Mouse (Mus musculus): ENCODE results near the gene Tcf7l1. TPM values are rescaled to one million over a fixed set of nuclear protein-coding genes. Genes with fewer than 3 reads are reported as not detected.

Gene Tcf7l1
- total RNA-seq, 2 experiments from 2014 or later = 4.9 to 7.5 TPM

DNA sequence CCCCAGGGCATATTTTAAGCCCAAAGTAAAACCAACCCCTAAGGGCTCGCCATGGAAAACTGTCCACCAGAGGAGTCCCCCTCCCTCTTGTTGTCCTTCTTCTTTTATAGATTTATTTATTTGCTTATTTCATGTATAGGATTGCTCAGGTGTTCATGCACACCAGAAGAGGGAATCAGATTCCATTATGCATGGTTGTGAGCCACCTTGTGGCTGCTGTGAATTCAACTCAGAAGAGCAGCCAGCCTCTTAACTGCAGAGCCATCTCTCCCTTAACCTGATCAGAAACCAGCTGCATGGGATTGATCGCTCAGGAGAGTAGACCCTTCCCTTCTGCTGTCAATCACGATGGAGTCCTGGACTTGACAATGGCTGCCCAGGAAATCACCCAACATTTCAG lies 152.1 kb downstream of the Tcf7l1 start:
- peak overlapping the region; percentile 50; the same call in 1 of the 2 replicates for H3K27ac ChIP-seq
- no peak for DNase-seq
- TF ChIP-seq CTCF (IDR thresholded peaks at IDR 0.05) = peak; percentile 19; the same call in 1 of the 2 replicates
- no peak overlapping the region for H3K4me3 ChIP-seq
- intact Hi-C loops (cut with DNase I) = loop anchor here (1.0 to 2.0 kb wide), 3 partner anchors 22 to 194 kb away; partner anchors contain the start of gene Tcf7l1

DNA sequence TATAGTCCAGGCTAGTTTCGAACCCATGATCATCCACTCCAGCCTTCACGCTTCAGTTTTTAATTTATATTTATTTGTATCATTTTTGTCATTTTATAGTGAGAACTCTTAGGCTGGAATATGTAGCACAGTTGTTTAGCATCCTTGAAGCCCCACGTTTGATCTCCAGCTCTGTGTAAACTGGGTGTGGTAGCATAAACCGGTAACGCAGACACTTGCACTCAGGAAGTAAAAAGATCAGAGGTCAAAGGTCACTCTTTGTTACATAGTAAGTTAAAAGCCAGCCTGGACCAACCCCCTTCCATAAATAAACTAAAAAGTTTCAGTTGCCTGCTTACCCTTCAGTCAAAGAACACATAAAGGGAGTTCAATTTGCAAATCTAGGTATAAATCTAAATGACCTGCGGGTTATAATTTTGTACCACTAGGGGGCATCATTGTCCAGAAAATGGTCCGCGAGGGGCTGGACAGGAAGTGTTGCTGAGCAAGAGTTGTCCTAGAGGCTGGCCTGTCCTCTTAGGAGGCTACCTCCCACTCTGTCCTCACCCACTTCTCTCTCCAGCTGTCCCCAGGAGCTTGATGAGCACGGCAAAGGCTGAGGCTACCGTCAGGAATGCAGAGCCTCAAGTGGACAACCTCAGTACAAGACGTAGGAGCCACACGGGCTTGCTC lies 153.2 kb downstream of the Tcf7l1 start:
- Histone ChIP-seq H3K4me3 (peak overlapping the region; percentile 43), H3K27ac (peak overlapping the region; percentile 50; the same call in 1 of the 2 replicates)
- DNase-seq = peak; percentile 61
- peak; percentile 88 for TF ChIP-seq CTCF (IDR thresholded peaks at IDR 0.05)
- intact Hi-C loops (cut with DNase I) = loop anchor here (1.0 to 2.0 kb wide), 3 partner anchors 23 to 195 kb away; partner anchors contain the start of gene Tcf7l1

DNA sequence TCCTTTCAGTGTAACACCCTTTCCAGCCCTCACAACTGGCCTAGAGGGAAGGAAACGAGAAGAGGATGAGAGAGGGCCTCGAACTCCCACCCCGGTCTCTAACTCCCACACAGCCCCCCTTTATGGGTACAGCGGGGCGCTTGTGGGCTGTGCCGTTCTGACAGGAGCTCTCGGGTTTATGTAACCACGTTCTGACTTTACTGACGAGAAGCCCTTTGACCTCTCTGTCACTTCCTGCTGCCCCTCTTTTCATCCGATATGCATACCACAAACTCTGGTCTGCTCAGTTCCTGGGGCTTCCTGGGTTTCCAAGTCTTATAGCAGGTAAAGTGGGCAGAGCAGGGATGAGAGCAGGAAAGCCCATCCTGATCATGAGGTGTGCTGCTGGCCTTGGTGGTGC lies 154.7 kb downstream of the Tcf7l1 start:
- Histone ChIP-seq H3K27ac (no peak overlapping the region), H3K4me3 (no peak overlapping the region)
- no peak for TF ChIP-seq CTCF (IDR thresholded peaks at IDR 0.05)
- no peak for DNase-seq
- intact Hi-C loops (cut with DNase I) = no loop called here

DNA sequence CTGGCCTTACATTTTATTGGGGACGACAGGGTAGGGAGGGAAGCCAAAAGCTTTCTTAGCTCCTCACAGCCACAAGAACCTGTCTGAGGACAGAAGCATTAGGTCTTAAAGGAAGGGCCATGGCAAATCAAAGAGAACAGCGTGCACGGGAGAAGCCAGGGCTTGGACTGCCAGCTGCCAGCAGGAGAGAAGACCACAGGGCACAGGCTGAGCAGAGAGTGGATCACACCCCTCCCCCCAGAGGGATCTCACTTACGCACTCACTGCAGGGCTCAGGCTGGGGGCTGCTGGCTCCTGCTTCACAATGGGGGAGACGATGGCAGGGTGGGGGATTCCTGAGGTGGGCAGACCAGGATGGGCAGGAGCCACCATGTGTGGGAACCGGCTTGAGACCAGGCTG lies 157.4 kb downstream of the Tcf7l1 start:
- intact Hi-C loops (cut with DNase I) = no loop called here
- TF ChIP-seq CTCF (IDR thresholded peaks at IDR 0.05) = no peak
- Histone ChIP-seq H3K4me3 (no peak overlapping the region), H3K27ac (no peak overlapping the region)
- no peak for DNase-seq

DNA sequence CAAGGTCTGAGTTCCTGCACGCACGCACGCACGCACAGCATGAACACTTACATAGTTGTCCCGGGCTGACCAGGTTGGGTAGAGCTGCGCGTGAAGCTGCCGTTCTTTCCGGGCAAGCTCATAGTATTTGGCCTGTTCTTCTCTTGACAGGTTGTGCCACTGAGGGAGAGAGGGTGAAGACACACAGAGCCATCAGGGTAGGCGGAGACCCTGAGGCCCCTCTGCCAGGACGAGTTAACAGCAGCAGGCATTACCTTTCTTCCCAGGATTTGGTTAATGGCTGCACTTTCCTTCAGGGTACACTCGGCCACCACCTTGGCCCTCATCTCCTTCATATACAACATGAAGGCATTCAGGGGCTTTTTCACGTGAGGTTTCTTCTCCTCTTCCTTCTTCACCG lies 158.1 kb downstream of the Tcf7l1 start:
- no peak for DNase-seq
- intact Hi-C loops (cut with DNase I) = no loop called here
- Histone ChIP-seq H3K4me3 (no peak overlapping the region), H3K27ac (no peak overlapping the region)
- no peak for TF ChIP-seq CTCF (IDR thresholded peaks at IDR 0.05)

DNA sequence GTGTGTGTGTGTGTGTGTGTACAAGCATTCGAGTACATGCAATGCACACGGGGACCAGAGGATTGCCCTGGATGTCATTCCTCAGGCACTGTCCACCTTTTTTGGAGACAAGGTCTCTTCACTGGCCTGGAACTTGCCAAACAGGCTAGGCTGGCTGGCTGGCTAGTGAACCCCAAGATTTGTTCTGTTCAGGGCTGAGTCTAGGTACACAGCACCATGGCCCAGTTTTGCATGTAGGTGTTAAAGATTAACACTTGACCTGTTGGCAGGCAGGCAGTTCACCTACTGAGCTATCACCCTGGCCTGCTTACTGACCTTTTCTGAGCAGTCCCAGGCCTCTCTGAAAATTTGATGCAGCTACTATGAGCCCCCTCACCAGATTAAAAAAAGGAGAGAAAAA lies 158.7 kb downstream of the Tcf7l1 start:
- intact Hi-C loops (cut with DNase I) = no loop called here
- DNase-seq = no peak
- Histone ChIP-seq H3K4me3 (no peak overlapping the region), H3K27ac (no peak overlapping the region)
- TF ChIP-seq CTCF (IDR thresholded peaks at IDR 0.05) = no peak

DNA sequence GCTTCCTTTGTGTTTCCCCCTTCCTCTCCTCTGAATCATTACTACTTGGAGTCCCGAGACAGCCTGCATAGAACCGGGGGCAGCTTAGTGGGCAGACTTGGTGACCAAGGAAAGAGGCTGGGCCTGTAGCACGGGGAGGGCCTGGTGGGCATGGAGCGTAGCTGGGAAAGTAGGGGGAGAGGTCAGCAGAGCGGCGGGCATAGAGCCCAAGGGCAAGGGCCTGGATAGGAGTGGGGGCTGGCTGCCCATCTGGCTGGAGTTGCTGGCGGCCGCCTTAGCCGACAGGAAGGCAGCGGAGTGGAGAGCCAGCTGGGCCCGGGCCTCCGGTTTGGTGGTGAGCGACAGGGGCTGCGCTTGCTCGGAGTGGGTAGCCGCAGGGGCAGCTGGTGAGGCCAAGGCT lies 161.8 kb downstream of the Tcf7l1 start:
- TF ChIP-seq CTCF (IDR thresholded peaks at IDR 0.05) = no peak
- DNase-seq = peak; percentile 57
- Histone ChIP-seq H3K27ac (peak overlapping the region; percentile 20; the same call in 1 of the 2 replicates), H3K4me3 (no peak overlapping the region)
- intact Hi-C loops (cut with DNase I) = no loop called here

DNA sequence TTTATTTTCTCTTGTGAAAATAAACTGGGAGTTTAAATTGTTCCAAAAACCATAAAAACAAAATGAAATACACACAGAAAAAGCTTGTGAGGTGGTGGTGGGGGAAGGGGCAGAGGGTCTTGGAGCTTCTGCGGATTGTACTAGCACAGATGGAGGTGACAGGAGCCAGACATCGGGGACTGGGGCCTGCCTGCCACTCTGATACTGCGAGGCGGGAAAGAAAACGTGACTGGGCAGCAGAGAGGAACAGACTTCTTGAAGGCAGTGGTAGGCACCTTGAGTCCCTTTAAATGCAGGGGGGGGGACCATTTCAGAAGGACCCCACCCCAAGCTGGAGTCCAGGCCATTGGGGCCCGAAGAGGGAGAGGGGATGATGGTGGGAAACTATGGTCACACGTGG lies 162.7 kb downstream of the Tcf7l1 start:
- no peak for DNase-seq
- intact Hi-C loops (cut with DNase I) = no loop called here
- no peak for TF ChIP-seq CTCF (IDR thresholded peaks at IDR 0.05)
- Histone ChIP-seq H3K27ac (no peak overlapping the region), H3K4me3 (no peak overlapping the region)

DNA sequence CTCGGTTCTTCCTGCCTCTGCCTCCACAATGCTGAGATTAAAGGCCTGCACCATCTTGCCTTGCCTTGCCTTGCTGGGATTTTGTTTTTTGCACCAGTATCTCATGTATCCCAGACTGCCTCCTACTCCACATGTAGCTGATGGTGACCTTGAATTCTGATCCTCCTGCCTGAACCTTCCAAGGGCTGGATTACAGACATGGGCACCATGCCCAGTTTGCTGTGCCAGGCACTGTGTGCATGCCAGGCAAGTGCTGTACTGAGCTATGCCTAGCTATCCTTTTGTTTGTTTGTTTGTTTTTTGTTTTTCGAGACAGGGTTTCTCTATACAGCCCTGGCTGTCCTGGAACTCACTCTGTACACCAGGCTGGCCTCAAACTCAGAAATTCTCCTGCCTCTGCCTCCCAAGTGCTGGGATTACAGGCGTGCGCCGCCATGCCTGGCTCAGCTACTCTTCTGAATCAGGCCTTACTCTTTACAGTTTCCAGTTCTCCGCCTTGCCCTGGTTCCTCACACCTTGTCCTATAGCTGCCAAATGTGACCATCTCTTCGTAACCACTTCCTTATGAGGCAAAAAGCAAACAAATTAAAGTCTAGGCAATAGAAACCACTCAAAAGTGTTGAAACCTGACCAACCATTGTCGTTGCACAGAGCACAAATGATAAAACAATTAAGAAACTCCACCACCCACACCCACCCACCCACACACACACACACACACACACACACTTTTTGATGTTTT lies 165.2 kb downstream of the Tcf7l1 start:
- peak; percentile 84 for DNase-seq
- no peak for TF ChIP-seq CTCF (IDR thresholded peaks at IDR 0.05)
- intact Hi-C loops (cut with DNase I) = no loop called here
- Histone ChIP-seq H3K27ac (peak overlapping the region; percentile 63), H3K4me3 (no peak overlapping the region)

DNA sequence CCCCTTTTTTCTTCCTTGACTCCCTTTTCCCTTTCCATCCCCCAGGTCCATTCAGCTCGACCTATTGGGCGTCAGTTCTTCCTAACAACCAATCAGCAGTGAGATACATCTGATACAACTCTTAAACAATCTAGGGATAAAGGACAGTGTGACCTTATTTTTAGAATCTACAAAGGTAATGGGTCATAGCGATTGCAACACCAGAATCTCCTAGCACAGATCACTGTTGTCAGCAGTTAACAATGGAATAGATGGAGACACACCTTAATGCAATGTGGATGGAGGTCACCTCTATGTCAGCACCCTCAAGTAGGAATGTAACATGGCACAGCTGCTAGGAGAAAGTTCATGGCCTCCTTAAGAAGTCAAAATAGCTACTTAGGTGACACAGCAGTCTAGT lies 166.1 kb downstream of the Tcf7l1 start:
- intact Hi-C loops (cut with DNase I) = no loop called here
- Histone ChIP-seq H3K4me3 (no peak overlapping the region), H3K27ac (peak overlapping the region; percentile 63; the same call in 1 of the 2 replicates)
- TF ChIP-seq CTCF (IDR thresholded peaks at IDR 0.05) = no peak
- DNase-seq = no peak

DNA sequence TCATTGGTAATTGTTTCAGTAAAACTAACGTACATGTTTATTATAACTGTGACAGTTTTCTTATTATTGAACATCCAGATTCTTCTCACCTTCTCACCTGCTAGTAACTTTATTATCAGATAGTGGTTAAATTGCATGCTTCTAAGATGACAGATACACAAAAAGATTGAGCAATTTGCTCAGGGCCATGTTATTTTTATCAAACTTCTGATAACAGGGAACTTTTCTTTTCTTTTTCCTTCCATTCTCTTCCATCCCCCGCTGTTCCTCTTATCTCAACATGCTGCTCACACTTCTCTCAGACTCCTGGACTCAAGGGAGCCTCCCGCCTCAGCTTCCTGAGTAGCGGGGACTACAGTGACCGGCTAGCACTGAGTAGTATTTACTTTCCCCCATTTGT lies 168.1 kb downstream of the Tcf7l1 start:
- Histone ChIP-seq H3K27ac (no peak overlapping the region), H3K4me3 (no peak overlapping the region)
- TF ChIP-seq CTCF (IDR thresholded peaks at IDR 0.05) = no peak
- DNase-seq = no peak
- intact Hi-C loops (cut with DNase I) = no loop called here

DNA sequence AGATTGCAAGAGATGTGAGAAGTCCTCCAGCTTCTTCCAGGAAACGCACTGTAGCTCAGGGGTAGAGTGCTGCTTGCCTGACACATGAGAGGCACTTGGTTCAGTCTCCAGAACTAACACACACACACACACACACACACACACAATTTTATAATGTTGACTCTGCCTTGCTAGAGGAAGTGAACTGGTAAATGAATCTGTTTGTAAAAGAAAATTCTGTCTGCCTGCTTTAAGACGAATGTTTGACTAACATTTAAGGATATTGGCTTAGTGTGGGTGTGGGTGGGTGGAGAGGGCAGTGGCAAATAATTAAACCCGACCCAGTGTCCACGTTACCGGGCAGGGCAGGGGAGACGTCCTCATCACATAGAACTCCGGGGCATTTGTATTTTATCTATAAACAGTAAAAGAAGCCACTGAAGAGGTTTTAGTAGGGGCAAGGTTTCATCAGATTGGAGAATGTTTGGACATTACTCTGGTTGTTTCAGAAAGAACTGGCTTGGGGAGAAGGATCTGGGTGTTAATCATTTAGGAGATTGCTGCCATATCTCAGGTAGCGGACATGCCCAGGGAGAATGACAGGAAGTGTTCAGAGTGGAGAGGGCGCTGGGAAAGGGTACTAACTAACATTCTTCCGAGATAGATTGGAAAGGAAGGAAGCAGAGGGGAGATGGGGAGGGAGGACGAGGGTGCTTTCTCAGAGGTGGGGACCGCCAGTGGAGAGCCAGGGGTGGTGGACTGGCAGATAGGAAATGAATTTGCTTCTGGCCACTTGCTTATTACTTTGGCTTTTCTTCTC lies 169.1 kb downstream of the Tcf7l1 start:
- H3K4me3 ChIP-seq = 0 out of 2 replicates have a peak overlapping the region, but pooled peaks have one; percentile 4
- TF ChIP-seq CTCF (IDR thresholded peaks at IDR 0.05) = no peak
- peak overlapping the region; percentile 40; the same call in 1 of the 2 replicates for H3K27ac ChIP-seq
- intact Hi-C loops (cut with DNase I) = no loop called here
- DNase-seq = peak; percentile 10
